Mouse (Mus musculus): Measurements from ENCODE around the gene Nipa1.

- TF ChIP-seq HCFC1 (IDR thresholded peaks at IDR 0.05; ENCODE audit: borderline replicate concordance, insufficient read depth, low read length), result no peak
- no peak for TF ChIP-seq MAFK (IDR thresholded peaks at IDR 0.05; ENCODE audit: insufficient read depth, low read depth, low read length)
- no peak for TF ChIP-seq ZC3H11A (IDR thresholded peaks at IDR 0.05; ENCODE audit: borderline replicate concordance, low read depth, low read length)
These were observed 91.1 kb downstream of the Nipa1 start for GRCm38 (mm10) chr7:55928649-55929048.
